Mouse (Mus musculus) kidney, embryonic 14.5 days (tissue): ENCODE data around the gene Ak5. TPM values are rescaled to one million over a fixed set of nuclear protein-coding genes. Genes with fewer than 3 reads are reported as not detected.
"Not testable (repeated sequence)": the region's sequence is repeated elsewhere in the genome, so short reads cannot be mapped to it uniquely, and the experiment has no call there.

Experiments
- ATAC-seq: fragments of 200-750 bp; cut with Nextera tagmentation; 2 replicates; pipeline ENCODE4 v1.8.0; 2017; ENCODE audit warnings: moderate number of reproducible peaks, mild to moderate bottlenecking, moderate TSS enrichment, moderate library complexity; ENCODE audit not compliant: low FRiP score, low TSS enrichment
- H3K27ac ChIP-seq: fragments of 300-500 bp; sonication (generic); 2 replicates; pipeline ENCODE4 v1.5.1; 2014; ENCODE audit warnings: low read depth, mild to moderate bottlenecking, low read length, moderate library complexity, mixed read lengths
- H3K27me3 ChIP-seq: fragments of 300-500 bp; sonication (generic); 2 replicates; pipeline ENCODE4 v1.6.1; 2014; ENCODE audit warnings: mild to moderate bottlenecking, low read length; ENCODE audit not compliant: control insufficient read depth, insufficient read depth
- H3K36me3 ChIP-seq: fragments of 300-500 bp; sonication (generic); 2 replicates; pipeline ENCODE4 v1.6.1; 2014; ENCODE audit warnings: low read length, mixed read lengths; ENCODE audit not compliant: control insufficient read depth, insufficient read depth
- H3K4me1 ChIP-seq: fragments of 300-500 bp; sonication (generic); 2 replicates; pipeline ENCODE4 v1.6.1; 2014; ENCODE audit warnings: low read length, mixed read lengths; ENCODE audit not compliant: control insufficient read depth, insufficient read depth
- H3K4me2 ChIP-seq: fragments of 300-500 bp; sonication (generic); replicated peaks from 2 replicates; pipeline ENCODE4 v1.6.1; 2014; ENCODE audit warnings: low read depth, mild to moderate bottlenecking, low read length
- H3K4me3 ChIP-seq: fragments of 300-500 bp; sonication (generic); 2 replicates; pipeline ENCODE4 v1.5.1; 2014; ENCODE audit warnings: mild to moderate bottlenecking, low read length
- H3K9ac ChIP-seq: fragments of 300-500 bp; sonication (generic); 2 replicates; pipeline ENCODE4 v1.6.1; 2014; ENCODE audit warnings: low read depth, mild to moderate bottlenecking, low read length, moderate library complexity
- H3K9me3 ChIP-seq: fragments of 300-500 bp; sonication (generic); 2 replicates; pipeline ENCODE4 v1.6.1; 2016; ENCODE audit warnings: low read length; ENCODE audit not compliant: control insufficient read depth
- WGBS: fragments of 180-500 bp; shearing (Covaris S2); extraction: QIAGEN DNeasy Blood & Tissue Kit; methylation state at CpG from one replicate; pipeline ENCODE4 v1.1.7; 2014; 5-methylcytosine and 5-hydroxymethylcytosine counted together
- polyA plus RNA-seq: library from polyadenylated mRNA; unstranded; fragments of >200 nt; fragmentation: Nextera tagmentation; extraction: Ambion mirVana; gene quantifications from 2 replicates; pipeline ENCODE4 v1.2.1, GENCODE M21; 2014

Ak5 gene
- polyA plus RNA-seq, 1 experiment from 2014 or later, result 2.1 TPM

GRCm38 (mm10) chr3:152581853-152582252, 86.3 kb downstream of the Ak5 start:
- not testable (repeated sequence) for ATAC-seq, H3K9ac ChIP-seq, H3K27ac ChIP-seq, H3K36me3 ChIP-seq, H3K27me3 ChIP-seq, H3K4me1 ChIP-seq, H3K9me3 ChIP-seq, H3K4me3 ChIP-seq, H3K4me2 ChIP-seq
- WGBS, result 90% methylated on average over 3 of the region's 3 CpGs

- ATAC-seq, result no peak
- Histone ChIP-seq H3K9ac (no peak overlapping the region), H3K9me3 (no peaks in the 10 kb centered on the region), H3K27me3 (no peaks in the 10 kb centered on the region), H3K4me1 (no peaks in the 10 kb centered on the region), H3K36me3 (no peaks in the 10 kb centered on the region), H3K4me3 (no peak overlapping the region), H3K27ac (no peak overlapping the region), H3K4me2 (no peak overlapping the region)
- 61% methylated on average over 10 of the region's 10 CpGs for WGBS
Measured at GRCm38 (mm10) chr3:152579984-152580591, 88.1 kb downstream of the Ak5 start.

- H3K9ac ChIP-seq, result no peak overlapping the region
- H3K4me3 ChIP-seq, result no peak overlapping the region
- H3K27ac ChIP-seq, result no peak overlapping the region
- no peaks in the 10 kb centered on the region for H3K9me3 ChIP-seq
- H3K27me3 ChIP-seq, result no peaks in the 10 kb centered on the region
- H3K36me3 ChIP-seq, result no peaks in the 10 kb centered on the region
- no peak for ATAC-seq
- H3K4me2 ChIP-seq, result no peak overlapping the region
- no peaks in the 10 kb centered on the region for H3K4me1 ChIP-seq
- WGBS, result 85% methylated on average over 26 of the region's 26 CpGs
Measured at GRCm38 (mm10) chr3:152578282-152579228, 89.6 kb downstream of the Ak5 start.

- 91% methylated on average over 7 of the region's 7 CpGs for WGBS
- Histone ChIP-seq H3K27me3 (no peaks in the 10 kb centered on the region), H3K27ac (no peak overlapping the region), H3K36me3 (no peaks in the 10 kb centered on the region), H3K4me1 (no peaks in the 10 kb centered on the region), H3K4me3 (no peak overlapping the region), H3K9ac (no peak overlapping the region), H3K4me2 (no peak overlapping the region), H3K9me3 (no peaks in the 10 kb centered on the region)
- no peak for ATAC-seq
Measured at GRCm38 (mm10) chr3:152577763-152578162, 90.4 kb downstream of the Ak5 start.

GRCm38 (mm10) chr3:152577273-152577672, 90.9 kb downstream of the Ak5 start:
- no peaks in the 10 kb centered on the region for H3K36me3 ChIP-seq
- no peaks in the 10 kb centered on the region for H3K27me3 ChIP-seq
- no peak overlapping the region for H3K4me2 ChIP-seq
- no peak overlapping the region for H3K9ac ChIP-seq
- no peaks in the 10 kb centered on the region for H3K4me1 ChIP-seq
- no peak overlapping the region for H3K27ac ChIP-seq
- H3K9me3 ChIP-seq, result no peaks in the 10 kb centered on the region
- no peak for ATAC-seq
- no peak overlapping the region for H3K4me3 ChIP-seq
- 48% methylated on average over 1 of the region's 1 CpGs for WGBS

- Histone ChIP-seq H3K9me3 (no peaks in the 10 kb centered on the region), H3K9ac (no peak overlapping the region), H3K36me3 (no peaks in the 10 kb centered on the region), H3K4me2 (no peak overlapping the region), H3K4me3 (no peak overlapping the region), H3K27me3 (no peaks in the 10 kb centered on the region), H3K27ac (peak overlapping the region; percentile 43; the same call in 1 of the 2 replicates), H3K4me1 (peaks cover 8% of the 10 kb centered on the region; the same call in 1 of the 2 replicates)
- peak; percentile 43; the same call in 1 of the 2 replicates for ATAC-seq
- WGBS, result 64% methylated on average over 6 of the region's 6 CpGs
Measured at GRCm38 (mm10) chr3:152569242-152569605, 98.9 kb downstream of the Ak5 start.

GRCm38 (mm10) chr3:152568455-152569241, 99.5 kb downstream of the Ak5 start:
- H3K9me3 ChIP-seq, result no peaks in the 10 kb centered on the region
- WGBS, result 58% methylated on average over 9 of the region's 9 CpGs
- peaks cover 8% of the 10 kb centered on the region; the same call in 1 of the 2 replicates for H3K4me1 ChIP-seq
- no peak overlapping the region for H3K4me2 ChIP-seq
- no peak overlapping the region for H3K9ac ChIP-seq
- peak overlapping the region; percentile 43; the same call in 1 of the 2 replicates for H3K27ac ChIP-seq
- ATAC-seq, result peak; percentile 66
- H3K27me3 ChIP-seq, result no peaks in the 10 kb centered on the region
- H3K4me3 ChIP-seq, result no peak overlapping the region
- no peaks in the 10 kb centered on the region for H3K36me3 ChIP-seq

GRCm38 (mm10) chr3:152564516-152565113, 103.5 kb downstream of the Ak5 start:
- no peaks in the 10 kb centered on the region for H3K9me3 ChIP-seq
- no peak overlapping the region for H3K9ac ChIP-seq
- 63% methylated on average over 6 of the region's 6 CpGs for WGBS
- no peak overlapping the region for H3K4me2 ChIP-seq
- H3K4me3 ChIP-seq, result no peak overlapping the region
- H3K27ac ChIP-seq, result no peak overlapping the region
- no peak for ATAC-seq
- H3K36me3 ChIP-seq, result no peaks in the 10 kb centered on the region
- H3K27me3 ChIP-seq, result no peaks in the 10 kb centered on the region
- peaks cover 8% of the 10 kb centered on the region; the same call in 1 of the 2 replicates for H3K4me1 ChIP-seq
